Mouse (Mus musculus): ENCODE results near the gene Xkrx.

DNA sequence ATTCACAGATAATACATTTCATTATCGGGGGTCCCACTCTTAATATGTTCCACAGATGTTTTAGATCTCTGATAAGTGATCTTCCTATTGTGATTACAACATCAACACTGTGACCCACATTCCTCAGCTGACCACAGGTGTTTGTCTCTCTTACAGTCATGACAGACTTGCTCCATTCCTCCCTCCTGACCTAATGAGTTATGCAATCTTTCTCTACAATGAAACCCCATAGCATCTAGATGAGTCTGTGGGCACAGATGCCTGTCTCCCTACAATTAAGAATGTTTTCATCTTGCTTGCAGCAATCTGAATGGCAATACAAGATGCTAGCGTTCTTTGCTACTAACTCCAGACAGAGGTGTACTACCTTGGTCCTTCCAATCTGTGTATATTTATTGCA lies 1.4 kb downstream of the Xkrx start:
- TF ChIP-seq CTCF (IDR thresholded peaks at IDR 0.05; ENCODE audit: extremely low read depth, insufficient read depth, low read length) (no peak), POLR2A (IDR thresholded peaks at IDR 0.05; ENCODE audit: extremely low read depth, insufficient read depth, low read length) (no peak)

Measured in cortical plate, adult 2 months (tissue).